ENCODE assay signal across 7 mouse cellular contexts in genomic region chr9:13297668-13298512, GRCm38 (mm10). TPM values are rescaled to one million over a fixed set of nuclear protein-coding genes. Genes with fewer than 3 reads are reported as not detected.
DNase-seq lines count a peak whose midpoint lies in the region; ATAC-seq and TF ChIP-seq lines count a peak whose summit lies in the region.

Gene Maml2 (plus strand): TSS chr9:13297957.

- no peaks in the 10 kb centered on the region for H3K27me3 ChIP-seq in hindbrain, postnatal 0 days (ENCODE audit: insufficient read depth, low read length)
- H3K27me3 ChIP-seq in limb, embryonic 11.5 days (ENCODE audit: control insufficient read depth, insufficient read depth, low read length): no peaks in the 10 kb centered on the region
- H3K27me3 ChIP-seq in midbrain, embryonic 12.5 days: peaks cover 17% of the 10 kb centered on the region

- peak; percentile 85 for ATAC-seq in hindbrain, postnatal 0 days
- peak; percentile 76 for ATAC-seq in limb, embryonic 11.5 days (ENCODE audit: insufficient number of reproducible peaks, low FRiP score, low TSS enrichment, low read depth)
- ATAC-seq in midbrain, embryonic 12.5 days (ENCODE audit: low FRiP score, low read depth): peak; percentile 78

- peak; percentile 46 for TF ChIP-seq CTCF in hindbrain, postnatal 0 days (IDR thresholded peaks at IDR 0.05; ENCODE audit: low read depth)

- under 1% methylated on average over 23 of the region's 23 CpGs for WGBS in hindbrain, postnatal 0 days
- 1% methylated on average over 23 of the region's 23 CpGs for WGBS in limb, embryonic 11.5 days
- under 1% methylated on average over 23 of the region's 23 CpGs for WGBS in midbrain, embryonic 12.5 days

- H3K4me3 ChIP-seq in hindbrain, postnatal 0 days (ENCODE audit: low read length): peak within 1 kb of the TSS; percentile 47
- H3K4me3 ChIP-seq in limb, embryonic 11.5 days (ENCODE audit: low read depth, low read length): peak within 1 kb of the TSS; percentile 41
- H3K4me3 ChIP-seq in midbrain, embryonic 12.5 days: peak within 1 kb of the TSS; percentile 55

- peak within 1 kb of the TSS; percentile 75 for H3K27ac ChIP-seq in hindbrain, postnatal 0 days
- no peak within 1 kb of the TSS for H3K27ac ChIP-seq in limb, embryonic 11.5 days (replicated peaks; ENCODE audit: low read depth, low read length)
- peak within 1 kb of the TSS; percentile 84 for H3K27ac ChIP-seq in midbrain, embryonic 12.5 days (replicated peaks)

- peak; percentile 37 for DNase-seq in ZHBTc4 (ENCODE audit: low read depth, low spot score)
- DNase-seq in cerebellum, adult 9-11 months: peak; percentile 83
- peak; percentile 28 to 37 for DNase-seq in gastrocnemius, adult 8-10 months (ENCODE audit: low spot score in 2 of 2)
- DNase-seq in hindbrain, postnatal 0 days (ENCODE audit: low spot score): peak; percentile 82
- DNase-seq in limb, embryonic 11.5 days (ENCODE audit: low spot score): peak; percentile 81
- peak; percentile 35 for DNase-seq in spleen, adult 12 weeks (ENCODE audit: low spot score)

- H3K9me3 ChIP-seq in hindbrain, postnatal 0 days (ENCODE audit: low read length): no peaks in the 10 kb centered on the region
- no peaks in the 10 kb centered on the region for H3K9me3 ChIP-seq in limb, embryonic 11.5 days (ENCODE audit: control insufficient read depth, low read length)
- H3K9me3 ChIP-seq in midbrain, embryonic 12.5 days: no peaks in the 10 kb centered on the region

- H3K4me1 ChIP-seq in hindbrain, postnatal 0 days (ENCODE audit: insufficient read depth, low read length): peaks cover 29% of the 10 kb centered on the region
- H3K4me1 ChIP-seq in limb, embryonic 11.5 days (ENCODE audit: control insufficient read depth, insufficient read depth, low read length): peaks cover 12% of the 10 kb centered on the region; the same call in 1 of the 2 replicates
- H3K4me1 ChIP-seq in midbrain, embryonic 12.5 days: peaks cover 53% of the 10 kb centered on the region

- H3K4me2 ChIP-seq in hindbrain, postnatal 0 days (ENCODE audit: low read depth, low read length): peak within 1 kb of the TSS; percentile 76
- H3K4me2 ChIP-seq in limb, embryonic 11.5 days (ENCODE audit: low read depth, severe bottlenecking): peak within 1 kb of the TSS; percentile 88
- peak within 1 kb of the TSS; percentile 75 for H3K4me2 ChIP-seq in midbrain, embryonic 12.5 days (replicated peaks)

- no peaks in the 10 kb centered on the region for H3K36me3 ChIP-seq in hindbrain, postnatal 0 days (ENCODE audit: insufficient read depth, low read length)
- no peaks in the 10 kb centered on the region for H3K36me3 ChIP-seq in limb, embryonic 11.5 days (ENCODE audit: control insufficient read depth, insufficient read depth, low read length)
- H3K36me3 ChIP-seq in midbrain, embryonic 12.5 days: no peaks in the 10 kb centered on the region

- H3K9ac ChIP-seq in hindbrain, postnatal 0 days (replicated peaks; ENCODE audit: low read length): peak within 1 kb of the TSS; percentile 66
- H3K9ac ChIP-seq in limb, embryonic 11.5 days (ENCODE audit: low read length): peak within 1 kb of the TSS; percentile 66
- H3K9ac ChIP-seq in midbrain, embryonic 12.5 days (replicated peaks): peak within 1 kb of the TSS; percentile 68

RNA-seq across cellular contexts. Expression of gene Maml2, which starts in this region (rescaled TPM):
- 1 to 10 TPM; 1.5 to 3.0 (median 2.2) TPM for total RNA-seq in gastrocnemius, adult 8-10 months (2022)
- 11.2 and 11.6 TPM in 2 replicates for total RNA-seq in hindbrain, postnatal 0 days (2014; rRNA removed)
- 11.4 and 11.6 TPM in 2 replicates for polyA plus RNA-seq in hindbrain, postnatal 0 days (2015; fragmentation: Nextera tagmentation; extraction: Ambion mirVana)
- 9.2 and 9.3 TPM in 2 replicates for polyA plus RNA-seq in limb, embryonic 11.5 days (2014; fragmentation: Nextera tagmentation; extraction: Ambion mirVana)
- polyA plus RNA-seq in midbrain, embryonic 12.5 days (2016; fragmentation: Nextera tagmentation; extraction: Ambion mirVana): 12.5 and 12.8 TPM in 2 replicates

Comparison
In these comparisons a context has a peak if more than half of its experiments do, and no peak if none do; other contexts are left out.
1. DNase-seq: peak in every context shown above with its lines; median percentile 83 in cerebellum, adult 9-11 months; 82 in hindbrain, postnatal 0 days; 81 in limb, embryonic 11.5 days; 37 in ZHBTc4; 35 in spleen, adult 12 weeks; 32 in gastrocnemius, adult 8-10 months.